Mouse (Mus musculus) common myeloid progenitor, adult 5-6 weeks (primary cell): ENCODE data around the gene Bclaf3. TPM values are rescaled to one million over a fixed set of nuclear protein-coding genes. Genes with fewer than 3 reads are reported as not detected.
A peak's percentile ranks its signal among the peaks of the same experiment; 100 is the strongest.

Experiments
- ATAC-seq: replicated peaks from 2 replicates; pipeline ENCODE4 v1.8.0; 2016; ENCODE audit warnings: low read depth, mild to moderate bottlenecking, moderate TSS enrichment, inconsistent platforms; ENCODE audit not compliant: poor library complexity, severe bottlenecking
- total RNA-seq: library from RNA; stranded (forward); fragments of 200-1000, 187-1606 nt; gene quantifications from 2 replicates; pipeline ENCODE4 v1.2.3, GENCODE M21; 2017

Gene Bclaf3
- total RNA-seq, 1 experiment from 2014 or later = 81.1 TPM

GRCm38 (mm10) chrX:159626208-159626906 lies 99.9 kb downstream of the Bclaf3 start:
- peak; percentile 64 for ATAC-seq

DNA sequence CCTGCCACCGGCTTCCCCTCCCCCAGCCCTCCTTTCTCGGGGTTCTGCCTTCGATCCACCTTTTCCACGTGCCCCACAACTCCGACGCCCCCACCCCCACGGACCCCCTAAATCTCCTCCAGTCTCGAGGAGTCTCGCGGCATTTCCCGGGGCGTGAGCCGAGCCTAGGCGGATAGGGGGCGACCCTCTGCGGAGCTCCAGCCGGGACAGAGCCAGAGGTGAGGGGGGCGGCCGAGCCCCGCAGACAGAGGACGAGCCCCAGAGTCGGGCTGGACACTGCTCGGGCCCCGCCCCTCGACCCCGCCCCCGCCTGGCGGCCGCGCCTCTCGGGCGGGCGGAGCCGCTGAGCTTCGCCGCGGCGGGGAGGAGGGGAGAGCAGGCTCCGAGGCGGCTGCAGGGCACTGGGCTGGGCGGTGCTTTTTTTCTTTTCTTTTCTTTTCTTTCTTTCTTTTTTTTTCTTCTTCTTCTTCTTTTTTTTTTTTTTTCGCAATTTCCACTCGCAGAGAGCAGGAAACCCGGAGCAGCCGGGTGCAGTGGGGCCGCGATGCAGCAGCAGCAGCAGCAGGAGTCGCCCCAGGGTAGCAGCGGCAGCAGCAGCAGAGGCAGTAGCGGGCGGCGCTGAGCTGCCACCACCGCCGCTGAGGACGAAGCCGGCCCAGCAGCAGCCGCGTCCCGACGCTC lies 100.6 kb downstream of the Bclaf3 start, which contains the start of gene Sh3kbp1:
TSS of gene Sh3kbp1 (plus strand) at position 366 of the 681 bp plus-strand sequence.
- peak; percentile 68 for ATAC-seq

- ATAC-seq = peak; percentile 37
Measured at GRCm38 (mm10) chrX:159627588-159628566, 101.4 kb downstream of the Bclaf3 start.

GRCm38 (mm10) chrX:159628629-159629028 lies 102.1 kb downstream of the Bclaf3 start:
- no peak for ATAC-seq

GRCm38 (mm10) chrX:159629203-159629602 lies 102.7 kb downstream of the Bclaf3 start:
- ATAC-seq = no peak

- ATAC-seq = peak; percentile 95
Measured at GRCm38 (mm10) chrX:159638500-159639227, 112.2 kb downstream of the Bclaf3 start.

DNA sequence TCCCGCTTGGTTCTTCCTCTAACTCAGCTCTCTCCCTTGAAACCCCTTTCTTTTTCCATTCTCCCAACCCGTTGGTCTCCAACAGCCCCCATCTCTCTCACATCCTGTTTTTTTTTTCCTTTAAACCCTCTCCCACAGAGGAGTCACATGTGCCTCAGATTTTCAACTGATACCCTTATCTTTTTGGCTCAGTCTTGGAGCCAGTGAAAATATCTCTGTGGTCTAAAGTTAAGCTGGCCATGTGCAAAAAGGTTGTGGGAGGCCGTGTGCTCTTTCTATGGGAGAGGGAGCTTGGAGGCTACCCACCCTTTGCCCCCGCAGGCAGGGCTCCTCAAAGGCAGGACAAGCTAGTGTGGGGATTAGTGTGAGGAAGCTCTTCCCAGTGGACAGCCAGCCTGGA lies 113.5 kb downstream of the Bclaf3 start:
- ATAC-seq = peak; percentile 26; the same call in 1 of the 2 replicates

Other genes starting within 250 kb of the Bclaf3 start
- 65.4 and 67.0 TPM in 2 replicates for gene Eif1ax, start 154.5 kb upstream of the Bclaf3 start, total RNA-seq
- gene Map7d2, start 112.1 kb upstream of the Bclaf3 start, total RNA-seq = 0.09 TPM in 1 of 2 replicates, not detected in the other
- gene Sh3kbp1, start 100.6 kb downstream of the Bclaf3 start, total RNA-seq = 78.7 and 80.3 TPM in 2 replicates